Mouse (Mus musculus) left cerebral cortex, postnatal 25 days (tissue): ENCODE measurements around the gene Zc3h8. TPM values are rescaled to one million over a fixed set of nuclear protein-coding genes. Genes with fewer than 3 reads are reported as not detected.

ENCODE experiments used
- DNase-seq, 2 experiments: peaks; one replicate each; pipeline ENCODE4 v3.0.0; 2022; ENCODE audit warnings: low spot score in 2 of 2, mixed read lengths in 1 of 2
- intact Hi-C: fragments of 180-260 bp; cut with DNase I; formaldehyde crosslinking; loops from one replicate; pipeline ENCODE4 v1.15.1; 2025
- total RNA-seq, 2 experiments: library from RNA; stranded (reverse); gene quantifications; 2 replicates each; pipeline ENCODE4 v1.2.3; 2021

The Zc3h8 gene
- total RNA-seq, result 1 to 10 TPM; 5.9 to 8.0 TPM

DNA sequence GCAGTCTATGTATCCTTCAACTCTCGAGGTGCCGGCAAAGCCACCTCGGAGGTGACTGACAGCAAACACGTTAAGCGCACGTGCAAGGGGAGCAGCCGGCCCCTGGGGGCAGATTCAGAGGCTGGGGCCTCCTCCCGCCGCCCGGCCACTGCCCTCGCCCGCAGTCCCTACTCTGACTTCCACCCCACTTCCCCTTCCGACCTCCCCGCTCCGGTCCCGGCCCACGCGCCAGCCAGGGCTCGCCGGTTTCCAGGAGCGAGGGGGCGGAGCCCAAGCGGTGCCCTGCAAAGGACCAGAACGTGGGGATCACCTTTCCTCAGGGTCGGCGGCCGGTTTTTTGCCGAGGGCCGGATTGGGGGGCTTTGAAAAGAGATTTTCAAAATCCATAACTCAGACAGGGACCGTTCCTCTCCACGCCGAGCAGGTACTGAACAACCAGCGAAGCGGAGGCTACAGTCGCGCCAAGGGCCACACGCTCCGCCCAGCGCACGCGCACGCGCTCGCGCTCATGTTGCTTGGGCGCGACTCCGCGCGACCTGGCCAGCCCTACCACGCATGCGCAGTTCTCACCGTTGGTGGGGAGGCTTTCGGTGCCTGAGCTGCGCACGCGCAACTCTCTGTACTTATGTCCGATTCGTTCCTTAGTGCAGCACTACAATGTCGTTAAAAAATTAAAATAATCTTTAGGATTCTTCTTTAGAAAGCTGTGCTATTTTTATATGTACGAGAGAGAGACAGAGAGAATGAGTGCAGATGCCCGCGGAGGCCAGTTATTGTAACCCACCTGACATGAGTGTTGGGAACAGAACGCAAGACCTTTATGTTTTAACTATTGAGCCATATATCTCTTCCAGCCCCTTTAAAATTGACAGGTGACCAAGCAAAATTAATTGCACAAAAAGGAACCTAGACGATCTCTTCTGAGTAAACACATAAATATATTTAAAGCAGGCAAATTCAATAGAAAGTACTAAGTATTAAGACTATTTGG lies at the start of gene Zc3h8:
Zc3h8 (minus strand) TSS at position 540 of the 991 bp plus-strand sequence.
- intact Hi-C loops, result loop anchor here (10.0 kb wide), 3 partner anchors 249 to 531 kb away; partner anchors contain the start of gene Mertk
- DNase-seq, result peak; percentile 96 to 98

- intact Hi-C loops, result no loop called here
- peak in 1 of 2 experiments; percentile 34 for DNase-seq
Observed at GRCm38 (mm10) chr2:128984746-128985145, 40.9 kb upstream of the Zc3h8 start.

DNA sequence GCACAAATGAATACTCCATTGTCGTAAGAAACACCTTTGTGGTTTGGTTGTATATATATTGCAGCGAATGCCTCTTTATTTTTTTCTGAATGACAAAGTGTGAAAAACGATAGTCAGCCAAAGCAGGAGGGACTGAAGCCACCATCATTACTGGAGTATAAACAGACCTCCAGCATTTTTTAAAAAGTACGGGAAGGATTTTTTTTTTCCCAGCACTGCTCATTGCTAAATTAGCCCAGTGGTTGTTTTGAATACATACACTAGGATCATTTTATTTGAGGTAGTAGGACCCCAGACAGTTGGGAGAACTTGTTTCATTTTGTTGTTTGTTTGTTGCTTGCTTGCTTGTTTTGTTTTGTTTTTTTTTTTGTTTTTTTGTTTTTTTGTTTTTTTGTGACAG lies 31.7 kb upstream of the Zc3h8 start:
- DNase-seq, result no peak
- intact Hi-C loops, result no loop called here

DNA sequence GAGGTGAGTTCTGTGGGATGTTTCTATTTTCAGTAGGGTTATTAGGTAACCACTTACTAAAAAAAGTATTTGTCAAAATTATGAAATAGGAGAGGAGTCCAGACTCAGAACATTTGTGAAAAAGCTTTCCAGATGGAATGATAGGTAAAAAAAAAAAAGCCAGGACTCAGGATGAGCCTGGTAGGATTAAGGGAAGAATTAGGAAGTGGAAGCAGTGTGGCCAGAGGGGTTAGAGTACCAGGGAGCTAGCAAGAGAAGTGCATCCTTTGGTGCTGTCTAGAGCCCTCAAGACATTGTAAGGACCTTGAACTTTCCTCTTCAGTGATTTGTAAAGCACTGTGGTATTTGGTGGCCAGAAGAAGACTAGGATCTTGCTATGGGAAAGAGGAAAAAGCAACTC lies 28.4 kb upstream of the Zc3h8 start:
- no peak for DNase-seq
- intact Hi-C loops, result no loop called here

- intact Hi-C loops, result loop anchor here (5.0 kb wide), 1 partner anchor 99 kb away; the partner anchor contains the start of gene Ttl
- DNase-seq, result no peak
Observed at GRCm38 (mm10) chr2:128968475-128969083, 24.7 kb upstream of the Zc3h8 start.

GRCm38 (mm10) chr2:128967661-128968441 lies 24.0 kb upstream of the Zc3h8 start, which contains the start of gene Gm10762:
Gm10762 (minus strand) TSS chr2:128967725.
- intact Hi-C loops, result loop anchor here (5.0 kb wide), 1 partner anchor 99 kb away; the partner anchor contains the start of gene Ttl
- DNase-seq, result peak; percentile 59 to 67

DNA sequence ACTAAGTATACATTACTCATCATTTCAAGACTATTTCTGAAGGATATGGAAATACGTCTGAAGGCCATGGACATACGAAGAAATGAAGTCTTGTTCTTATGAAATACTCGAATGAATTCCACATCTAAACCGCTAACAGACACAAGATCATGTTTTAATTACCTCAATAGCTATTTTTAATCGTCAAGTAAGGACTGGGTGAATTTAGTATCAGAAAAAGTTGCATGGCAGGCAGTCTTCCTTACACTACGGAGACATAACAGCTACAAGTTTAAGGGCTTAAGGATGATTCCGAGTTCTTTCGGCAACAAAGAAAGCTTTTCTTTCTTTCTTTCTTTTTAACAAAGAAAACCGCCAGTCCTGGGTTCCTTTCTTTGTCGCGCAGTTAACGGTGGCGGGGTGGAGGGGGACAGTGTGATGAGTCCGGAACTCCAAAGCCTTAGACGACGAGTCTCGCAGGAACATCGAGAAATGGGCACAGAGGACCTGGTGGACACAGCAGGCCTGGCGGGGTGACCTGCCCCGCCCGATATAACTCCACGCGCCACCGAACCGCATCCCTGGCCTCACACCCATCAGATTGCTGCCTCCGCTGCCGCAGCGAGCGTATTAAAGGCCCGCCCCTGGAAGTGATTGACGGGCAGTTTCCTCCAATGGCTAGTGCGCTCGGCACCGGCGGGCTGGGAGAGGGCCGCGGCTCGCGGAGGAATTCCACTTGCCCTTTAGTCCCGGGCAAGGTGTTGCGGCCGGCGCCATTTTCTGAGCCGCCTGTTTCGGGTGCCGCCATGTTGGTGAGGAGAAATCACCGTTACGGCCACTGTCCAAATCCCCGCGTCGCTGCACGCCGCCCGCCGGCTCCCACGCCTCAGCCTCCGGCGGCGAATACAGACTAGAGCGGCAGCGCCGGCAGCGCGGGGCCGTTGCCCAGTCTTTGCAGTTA lies 23.0 kb upstream of the Zc3h8 start, which contains the start of gene Zc3h6:
Zc3h6 (plus strand) TSS at position 762 of the 940 bp plus-strand sequence.
- peak; percentile 99 for DNase-seq
- intact Hi-C loops, result loop anchor here (5.0 kb wide), 1 partner anchor 100 kb away; the partner anchor contains the start of gene Ttl

GRCm38 (mm10) chr2:128966236-128966635 lies 22.4 kb upstream of the Zc3h8 start:
- intact Hi-C loops, result loop anchor here (5.0 kb wide), 1 partner anchor 101 kb away; the partner anchor contains the start of gene Ttl
- no peak for DNase-seq

DNA sequence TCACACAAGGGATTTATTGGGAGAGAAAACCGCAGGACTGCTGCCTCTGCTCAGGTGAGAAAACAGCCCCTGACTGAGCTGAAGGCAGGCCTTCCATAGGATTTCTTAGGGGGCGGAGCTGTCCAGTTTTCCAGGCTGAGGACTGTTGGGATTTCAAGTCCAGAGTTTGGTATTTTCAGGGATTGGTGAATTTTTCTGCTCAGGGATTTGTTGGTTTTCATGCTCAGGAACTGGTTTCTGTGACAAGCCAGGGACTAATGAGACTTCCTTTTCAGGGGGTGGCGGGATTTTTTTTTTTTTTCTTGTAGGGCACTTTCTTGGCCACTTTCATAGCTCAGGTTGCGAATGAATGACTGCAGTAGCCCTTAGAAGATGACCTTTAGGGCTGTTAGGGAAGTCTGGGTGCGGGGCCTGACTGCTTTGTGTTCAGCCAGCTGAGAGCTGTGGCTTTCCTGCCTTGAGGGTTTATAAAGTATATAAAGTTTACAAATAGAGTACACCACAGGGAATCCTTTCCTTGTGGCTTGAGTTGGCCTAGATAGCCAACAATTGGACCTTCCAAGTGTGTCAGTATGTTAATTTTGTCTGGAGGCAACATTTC lies 21.7 kb upstream of the Zc3h8 start:
- intact Hi-C loops, result loop anchor here (5.0 kb wide), 1 partner anchor 102 kb away; the partner anchor contains the start of gene Ttl

GRCm38 (mm10) chr2:128954186-128954585 lies 10.3 kb upstream of the Zc3h8 start:
- DNase-seq, result no peak
- intact Hi-C loops, result no loop called here

More for the DNA sequence above, 21.7 kb upstream of the Zc3h8 start:
- no peak for DNase-seq

GRCm38 (mm10) chr2:128947962-128948588 lies 4.2 kb upstream of the Zc3h8 start:
- intact Hi-C loops, result loop anchor here (5.0 to 10.0 kb wide), 6 partner anchors 119 to 527 kb away; partner anchors contain the start of genes Mertk and Ttl
- DNase-seq, result peak; percentile 24 to 54

DNA sequence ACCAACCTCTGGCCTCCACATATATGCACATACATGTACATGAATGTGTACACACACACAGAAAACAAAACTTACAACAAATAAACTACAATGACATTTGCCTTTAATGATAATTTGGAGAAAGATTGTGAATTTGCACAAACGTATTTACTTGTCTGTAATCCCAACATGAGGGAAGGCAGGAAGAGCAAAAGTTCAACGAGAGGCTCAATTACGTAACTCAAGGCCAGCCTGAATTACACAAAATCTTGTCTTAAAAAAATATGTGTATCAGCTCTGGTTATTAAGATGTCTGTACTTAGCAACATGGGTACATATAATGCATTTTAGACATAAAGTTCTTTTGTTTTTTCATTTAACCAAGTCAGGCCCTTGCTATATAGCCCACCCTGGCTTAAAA lies 7.6 kb downstream of the Zc3h8 start:
- DNase-seq, result no peak
- intact Hi-C loops, result no loop called here

GRCm38 (mm10) chr2:128930704-128931103 lies 13.2 kb downstream of the Zc3h8 start:
- intact Hi-C loops, result no loop called here
- DNase-seq, result no peak

DNA sequence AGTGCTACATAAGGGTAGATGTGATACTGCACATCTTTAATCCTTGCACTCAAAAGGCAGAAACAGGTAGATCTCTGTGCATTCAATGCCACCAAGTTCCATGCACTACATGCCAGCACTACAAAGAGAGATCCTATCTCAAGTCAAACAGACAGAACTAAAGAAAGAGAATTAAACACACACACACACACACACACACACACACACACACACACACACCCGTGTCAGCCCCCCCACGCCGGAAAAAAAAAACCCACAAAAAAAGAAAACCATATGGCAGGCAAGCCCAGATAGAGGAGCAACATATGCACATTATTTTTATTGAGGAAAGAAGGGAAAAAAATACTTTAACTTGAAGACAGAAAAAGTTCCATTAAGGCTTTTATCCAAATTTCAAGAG lies 15.4 kb downstream of the Zc3h8 start:
- intact Hi-C loops, result no loop called here
- DNase-seq, result peak; percentile 7 to 60

DNA sequence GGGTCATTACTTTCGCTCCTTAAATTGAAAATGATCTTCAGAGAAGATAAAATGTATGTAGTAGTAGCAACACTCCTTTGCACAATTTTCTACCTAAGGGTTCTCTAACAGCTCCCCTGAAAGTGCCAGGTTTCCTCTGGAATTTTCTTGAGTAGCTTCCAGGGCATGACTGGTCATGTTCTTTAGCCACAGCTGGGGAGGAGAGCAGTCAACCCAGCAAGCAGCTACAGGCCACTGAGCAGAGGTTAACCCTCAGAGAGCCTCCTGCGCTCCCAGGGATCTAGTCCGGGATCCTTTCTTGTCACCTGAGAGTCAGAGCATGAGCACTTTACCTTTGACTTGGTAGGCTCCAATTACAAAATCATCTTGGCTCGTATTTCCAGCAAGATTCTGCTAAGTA lies 19.1 kb downstream of the Zc3h8 start:
- intact Hi-C loops, result no loop called here

DNA sequence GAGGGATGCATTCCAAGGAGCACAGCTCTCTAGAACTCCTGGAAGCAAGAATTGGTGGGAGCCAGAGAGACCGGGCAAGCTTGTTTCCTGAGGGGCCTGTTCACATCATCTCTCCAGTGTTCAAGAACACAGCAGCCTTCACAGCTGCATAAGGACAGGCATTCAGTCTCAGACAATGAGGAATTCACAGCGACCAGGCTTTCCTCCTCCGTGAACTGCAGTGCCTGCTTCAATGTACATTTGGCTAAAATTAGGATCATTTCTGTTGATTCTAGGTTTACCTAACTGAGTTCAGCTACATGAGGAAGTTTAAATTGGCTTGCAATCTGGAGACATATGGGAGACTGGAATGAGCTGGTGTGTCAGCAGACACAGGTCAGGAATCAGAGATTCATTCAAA lies 27.3 kb downstream of the Zc3h8 start:
- intact Hi-C loops, result no loop called here
- DNase-seq, result peak; percentile 4 to 31

More for the DNA sequence above, 19.1 kb downstream of the Zc3h8 start:
- DNase-seq, result no peak

GRCm38 (mm10) chr2:128914978-128915377 lies 28.9 kb downstream of the Zc3h8 start:
- DNase-seq, result no peak
- intact Hi-C loops, result no loop called here
